Mouse (Mus musculus) liver, postnatal 0 days (tissue): ENCODE measurements around the gene Ddx39b. TPM values are rescaled to one million over a fixed set of nuclear protein-coding genes. Genes with fewer than 3 reads are reported as not detected.

ENCODE experiments used
- ATAC-seq: fragments of 200-750 bp; cut with Nextera tagmentation; 2 replicates; pipeline ENCODE4 v1.8.0; 2017; ENCODE audit warnings: mild to moderate bottlenecking, moderate library complexity
- DNase-seq: peaks from one replicate; pipeline ENCODE4 v3.0.0-alpha.2; 2016
- H3K27ac ChIP-seq: fragments of 300-500 bp; sonication (generic); 2 replicates; pipeline ENCODE4 v1.5.1; 2014; ENCODE audit warnings: antibody characterized with exemption, moderate library complexity, mild to moderate bottlenecking, low read depth
- H3K27me3 ChIP-seq: fragments of 300-500 bp; sonication (generic); 2 replicates; pipeline ENCODE4 v1.6.1; 2014; ENCODE audit warnings: low read length, control low read depth, mixed read lengths; ENCODE audit not compliant: insufficient read depth
- H3K36me3 ChIP-seq: fragments of 300-500 bp; sonication (generic); replicated peaks from 2 replicates; pipeline ENCODE4 v1.6.1; 2014; ENCODE audit warnings: mild to moderate bottlenecking, control low read depth, low read length, moderate library complexity, mixed read lengths; ENCODE audit not compliant: insufficient read depth
- H3K4me1 ChIP-seq: fragments of 300-500 bp; sonication (generic); 2 replicates; pipeline ENCODE4 v1.6.1; 2014; ENCODE audit warnings: antibody characterized with exemption, mild to moderate bottlenecking, control low read depth; ENCODE audit not compliant: insufficient read depth
- H3K4me2 ChIP-seq: fragments of 300-500 bp; sonication (generic); 2 replicates; pipeline ENCODE4 v1.6.1; 2014; ENCODE audit warnings: low read depth, mild to moderate bottlenecking, low read length, moderate library complexity, mixed read lengths
- H3K4me3 ChIP-seq: fragments of 300-500 bp; sonication (generic); 2 replicates; pipeline ENCODE4 v1.5.1; 2014; ENCODE audit warnings: low read depth, low read length
- H3K9ac ChIP-seq: fragments of 300-500 bp; sonication (generic); replicated peaks from 2 replicates; pipeline ENCODE4 v1.6.1; 2014; ENCODE audit warnings: mild to moderate bottlenecking, moderate library complexity
- H3K9me3 ChIP-seq: fragments of 300-500 bp; sonication (generic); 2 replicates; pipeline ENCODE4 v1.6.1; 2016; ENCODE audit warnings: mild to moderate bottlenecking, control low read depth, low read length, mixed read lengths
- CTCF ChIP-seq: sonication (generic); IDR thresholded peaks from 2 replicates; pipeline ENCODE4 v1.5.1; 2016; ENCODE audit warnings: antibody characterized with exemption, low read depth
- EP300 ChIP-seq: IDR thresholded peaks from 2 replicates; pipeline ENCODE4 v1.6.1; 2016; ENCODE audit warnings: antibody characterized with exemption, low read depth, mild to moderate bottlenecking
- WGBS: fragments of 180-500 bp; shearing (Covaris S2); extraction: QIAGEN DNeasy Blood & Tissue Kit; methylation state at CpG from one replicate; pipeline ENCODE4 v1.1.7; 2014; ENCODE audit not compliant: insufficient replicate concordance; 5-methylcytosine and 5-hydroxymethylcytosine counted together
- polyA plus RNA-seq: library from polyadenylated mRNA; unstranded; fragments of >200 nt; fragmentation: Nextera tagmentation; extraction: Ambion mirVana; gene quantifications from 2 replicates; pipeline ENCODE4 v1.2.1, GENCODE M21; 2015

Ddx39b gene
- polyA plus RNA-seq, 1 experiment from 2014 or later = 87.2 TPM

DNA sequence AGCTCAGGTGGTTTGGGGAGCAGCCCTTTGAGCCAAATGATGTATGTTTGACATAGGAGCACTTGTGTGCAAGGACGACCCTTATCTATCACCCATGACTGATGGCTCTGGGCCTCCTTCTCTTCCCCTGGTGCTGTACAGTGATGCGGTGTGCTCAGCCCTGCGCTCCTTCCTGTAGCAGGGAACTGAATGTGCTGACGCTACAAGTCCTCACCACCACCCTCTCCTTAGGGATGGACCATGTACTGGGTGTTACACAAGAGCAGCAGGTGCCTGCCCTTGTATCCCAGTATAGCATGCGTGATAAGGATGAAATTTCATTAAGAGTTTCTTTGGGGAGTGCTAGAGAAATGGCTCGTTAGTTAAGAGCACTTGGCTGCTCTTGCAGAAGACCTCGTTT lies 5.6 kb downstream of the Ddx39b start:
- H3K27me3 ChIP-seq = no peaks in the 10 kb centered on the region
- H3K27ac ChIP-seq = no peak overlapping the region
- no peak overlapping the region for H3K4me3 ChIP-seq
- peaks cover 87% of the 10 kb centered on the region for H3K36me3 ChIP-seq
- peak overlapping the region; percentile 11; the same call in 1 of the 2 replicates for H3K9ac ChIP-seq
- DNase-seq (no peak), ATAC-seq (no peak)
- TF ChIP-seq EP300 (no peak), CTCF (no peak)
- 83% methylated on average over 7 of the region's 7 CpGs for WGBS
- peaks cover 30% of the 10 kb centered on the region for H3K4me1 ChIP-seq
- no peak overlapping the region for H3K4me2 ChIP-seq
- H3K9me3 ChIP-seq = no peaks in the 10 kb centered on the region

DNA sequence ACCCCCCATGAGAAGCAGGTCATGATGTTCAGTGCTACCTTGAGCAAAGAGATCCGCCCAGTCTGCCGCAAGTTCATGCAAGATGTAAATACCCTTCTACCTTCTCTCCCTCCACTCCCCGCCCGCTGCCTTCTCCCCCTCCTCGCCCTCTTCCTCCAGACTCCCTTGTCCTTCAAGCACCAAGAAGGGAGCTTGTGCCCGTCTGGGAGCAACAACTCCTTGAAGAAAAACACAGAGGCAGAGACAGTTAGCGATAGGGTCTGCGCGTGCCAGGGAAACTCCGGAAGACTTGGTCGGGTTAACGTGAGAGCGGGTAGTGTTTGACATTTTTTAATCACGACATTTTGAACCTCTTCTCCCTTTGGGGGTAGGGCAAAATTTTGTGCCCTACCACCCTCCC lies 7.4 kb downstream of the Ddx39b start:
- WGBS = 89% methylated on average over 14 of the region's 14 CpGs
- no peaks in the 10 kb centered on the region for H3K9me3 ChIP-seq
- H3K36me3 ChIP-seq = peaks cover 99% of the 10 kb centered on the region
- no peak overlapping the region for H3K4me2 ChIP-seq
- H3K27ac ChIP-seq = no peak overlapping the region
- no peak overlapping the region for H3K4me3 ChIP-seq
- H3K9ac ChIP-seq = no peak overlapping the region
- DNase-seq (no peak), ATAC-seq (no peak)
- peaks cover 20% of the 10 kb centered on the region for H3K4me1 ChIP-seq
- no peak for TF ChIP-seq CTCF
- no peak for TF ChIP-seq EP300
- no peaks in the 10 kb centered on the region for H3K27me3 ChIP-seq

DNA sequence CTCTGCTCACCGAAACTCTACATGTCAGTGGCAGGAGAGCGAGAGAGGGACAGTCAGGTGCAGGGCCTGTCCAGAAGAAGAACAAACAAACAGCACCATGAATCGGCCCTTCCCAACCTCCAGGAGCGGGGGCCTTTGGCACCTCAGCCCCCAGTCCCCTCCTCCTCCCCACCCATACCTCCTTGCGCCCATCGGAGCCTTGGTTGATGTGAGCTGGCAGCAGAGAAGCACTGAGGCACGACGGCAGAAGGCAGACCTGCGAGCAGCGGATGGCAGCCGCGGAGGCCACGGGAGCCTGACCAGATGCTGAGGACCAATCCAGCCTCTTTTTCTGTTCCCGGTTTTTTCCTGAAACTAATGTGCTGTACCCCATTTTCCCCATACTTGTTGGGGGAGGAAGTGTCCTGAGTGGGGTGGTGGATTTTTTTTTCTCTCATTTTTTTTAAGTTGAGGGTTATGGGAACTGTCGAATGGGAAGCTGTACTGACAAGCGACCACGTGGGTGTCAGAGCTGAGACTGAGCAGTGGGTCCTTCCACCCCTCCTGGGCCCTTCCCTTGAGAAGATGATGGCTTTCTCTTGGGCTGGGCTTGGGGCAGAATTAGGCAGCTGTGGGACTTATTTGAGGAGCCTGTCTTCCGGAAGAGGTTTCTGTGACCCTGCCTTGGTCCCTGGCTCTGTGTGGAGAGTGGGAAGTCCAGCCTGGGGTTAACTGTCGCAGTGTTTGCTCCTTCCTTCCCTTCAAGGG lies 8.1 kb downstream of the Ddx39b start:
- WGBS = 85% methylated on average over 19 of the region's 19 CpGs
- Histone ChIP-seq H3K27ac (no peak overlapping the region), H3K4me2 (no peak overlapping the region), H3K9ac (no peak overlapping the region), H3K9me3 (no peaks in the 10 kb centered on the region), H3K4me3 (no peak overlapping the region), H3K36me3 (peaks cover 94% of the 10 kb centered on the region), H3K27me3 (no peaks in the 10 kb centered on the region), H3K4me1 (peaks cover 13% of the 10 kb centered on the region)
- TF ChIP-seq CTCF (no peak), EP300 (no peak)
- ATAC-seq (no peak), DNase-seq (no peak)

DNA sequence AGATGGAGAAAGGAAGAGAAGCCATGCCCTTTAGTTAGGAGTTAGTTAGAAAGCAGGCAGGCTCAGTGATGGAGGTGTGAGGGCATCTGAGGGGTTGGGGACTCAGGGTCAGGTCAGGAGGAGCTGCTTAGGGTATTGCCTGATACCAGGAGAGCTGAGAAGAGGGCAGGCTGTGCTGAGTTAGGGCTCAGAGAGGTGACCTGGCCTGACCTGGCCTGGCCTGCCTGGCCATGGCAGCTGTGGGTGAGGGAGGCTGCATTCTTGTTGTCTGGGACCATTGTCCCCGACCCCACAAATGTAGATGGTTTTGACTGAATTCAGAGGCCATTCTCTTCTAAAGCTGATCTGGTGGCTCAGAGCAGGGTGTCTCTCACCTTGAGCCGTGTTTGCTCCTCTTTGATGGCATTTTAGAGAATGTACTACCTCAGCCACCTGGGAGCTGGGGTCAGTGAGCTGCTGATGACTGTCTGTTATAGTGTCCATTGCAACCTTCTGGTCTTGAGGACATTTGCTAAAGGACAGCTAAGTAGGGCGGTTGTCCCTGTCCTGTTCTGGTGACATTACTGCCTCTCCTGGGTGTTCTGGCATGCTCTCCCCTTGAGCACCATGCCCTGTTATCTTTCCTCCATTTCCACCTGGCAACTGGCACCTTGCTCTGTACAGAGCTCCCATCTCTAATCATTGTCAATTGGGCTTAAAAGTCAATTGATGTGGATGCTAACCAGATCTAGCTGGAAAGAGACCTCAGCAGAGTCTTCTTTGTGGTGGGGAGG lies 9.0 kb downstream of the Ddx39b start:
- H3K9me3 ChIP-seq = no peaks in the 10 kb centered on the region
- WGBS = 82% methylated on average over 3 of the region's 3 CpGs
- no peak overlapping the region for H3K9ac ChIP-seq
- no peak overlapping the region for H3K4me3 ChIP-seq
- DNase-seq (no peak), ATAC-seq (no peak)
- TF ChIP-seq EP300 (no peak), CTCF (no peak)
- no peak overlapping the region for H3K4me2 ChIP-seq
- H3K27me3 ChIP-seq = no peaks in the 10 kb centered on the region
- peaks cover 85% of the 10 kb centered on the region for H3K36me3 ChIP-seq
- H3K4me1 ChIP-seq = peaks cover 7% of the 10 kb centered on the region; the same call in 1 of the 2 replicates
- 0 out of 2 replicates have a peak overlapping the region, but pooled peaks have one; percentile 22 for H3K27ac ChIP-seq

GRCm38 (mm10) chr17:35251162-35251719 lies 9.7 kb downstream of the Ddx39b start:
- DNase-seq = peak; percentile 48
- H3K4me3 ChIP-seq = no peak overlapping the region
- H3K4me1 ChIP-seq = peaks cover 4% of the 10 kb centered on the region; the same call in 1 of the 2 replicates
- H3K27me3 ChIP-seq = no peaks in the 10 kb centered on the region
- peaks cover 78% of the 10 kb centered on the region for H3K36me3 ChIP-seq
- ATAC-seq = peak; percentile 76
- H3K9me3 ChIP-seq = no peaks in the 10 kb centered on the region
- H3K27ac ChIP-seq = 0 out of 2 replicates have a peak overlapping the region, but pooled peaks have one; percentile 22
- 74% methylated on average over 15 of the region's 15 CpGs for WGBS
- no peak overlapping the region for H3K4me2 ChIP-seq
- no peak overlapping the region for H3K9ac ChIP-seq
- TF ChIP-seq EP300 (no peak), CTCF (no peak)

- no peak overlapping the region for H3K27ac ChIP-seq
- ATAC-seq (no peak), DNase-seq (no peak)
- peaks cover 71% of the 10 kb centered on the region for H3K36me3 ChIP-seq
- TF ChIP-seq EP300 (no peak), CTCF (no peak)
- H3K4me1 ChIP-seq = no peaks in the 10 kb centered on the region
- no peak overlapping the region for H3K4me3 ChIP-seq
- H3K9ac ChIP-seq = no peak overlapping the region
- WGBS = 83% methylated on average over 5 of the region's 5 CpGs
- no peaks in the 10 kb centered on the region for H3K9me3 ChIP-seq
- no peak overlapping the region for H3K4me2 ChIP-seq
- H3K27me3 ChIP-seq = no peaks in the 10 kb centered on the region
Observed at GRCm38 (mm10) chr17:35251981-35252380, 10.4 kb downstream of the Ddx39b start.
